Mouse (Mus musculus) embryonic facial prominence, embryonic 13.5 days (tissue): ENCODE results near the gene Pter. TPM values are rescaled to one million over a fixed set of nuclear protein-coding genes. Genes with fewer than 3 reads are reported as not detected.

ENCODE experiments used
- ATAC-seq: fragments of 200-750 bp; cut with Nextera tagmentation; 2 replicates; pipeline ENCODE4 v1.8.0; 2017; ENCODE audit warnings: low read depth; ENCODE audit not compliant: insufficient number of reproducible peaks, insufficient read depth, low FRiP score, low TSS enrichment
- H3K27ac ChIP-seq: fragments of 300-500 bp; sonication (generic); 2 replicates; pipeline ENCODE4 v1.5.1; 2015; ENCODE audit warnings: moderate library complexity, mild to moderate bottlenecking, inconsistent platforms
- H3K27me3 ChIP-seq: fragments of 300-500 bp; sonication (generic); 2 replicates; pipeline ENCODE4 v1.6.1; 2015; ENCODE audit warnings: mild to moderate bottlenecking, inconsistent platforms
- H3K36me3 ChIP-seq: fragments of 300-500 bp; sonication (generic); 2 replicates; pipeline ENCODE4 v1.6.1; 2015; ENCODE audit warnings: mild to moderate bottlenecking, inconsistent platforms
- H3K4me1 ChIP-seq: fragments of 300-500 bp; sonication (generic); 2 replicates; pipeline ENCODE4 v1.6.1; 2015; ENCODE audit warnings: inconsistent platforms
- H3K4me2 ChIP-seq: fragments of 300-500 bp; sonication (generic); 2 replicates; pipeline ENCODE4 v1.6.1; 2015; ENCODE audit warnings: moderate library complexity, mild to moderate bottlenecking, inconsistent platforms
- H3K4me3 ChIP-seq: fragments of 300-500 bp; sonication (generic); 2 replicates; pipeline ENCODE4 v1.5.1; 2015; ENCODE audit warnings: mild to moderate bottlenecking, inconsistent platforms
- H3K9ac ChIP-seq: fragments of 300-500 bp; sonication (generic); 2 replicates; pipeline ENCODE4 v1.6.1; 2015; ENCODE audit warnings: mild to moderate bottlenecking, inconsistent platforms
- H3K9me3 ChIP-seq: fragments of 300-500 bp; sonication (generic); 2 replicates; pipeline ENCODE4 v1.6.1; 2016; ENCODE audit warnings: inconsistent platforms
- WGBS: fragments of 180-500 bp; shearing (Covaris S2); methylation state at CpG from one replicate; pipeline ENCODE4 v1.1.7; 2015; ENCODE audit warnings: mixed read lengths; 5-methylcytosine and 5-hydroxymethylcytosine counted together
- polyA plus RNA-seq: library from polyadenylated mRNA; unstranded; fragments of >200 nt; fragmentation: Nextera tagmentation; extraction: Ambion mirVana; gene quantifications from 2 replicates; pipeline ENCODE4 v1.2.1, GENCODE M21; 2015

Pter gene
- polyA plus RNA-seq, 1 experiment from 2014 or later: 16.2 TPM

GRCm38 (mm10) chr2:13010030-13010459 lies 86.2 kb downstream of the Pter start:
- Histone ChIP-seq H3K9ac (peak overlapping the region; percentile 63), H3K9me3 (no peaks in the 10 kb centered on the region), H3K36me3 (no peaks in the 10 kb centered on the region), H3K27me3 (peaks cover 60% of the 10 kb centered on the region), H3K4me2 (peak overlapping the region; percentile 99), H3K4me1 (peaks cover 21% of the 10 kb centered on the region), H3K27ac (no peak overlapping the region), H3K4me3 (peak overlapping the region; percentile 56)
- WGBS: 1% methylated on average over 31 of the region's 31 CpGs
- 0 out of 2 replicates have a peak, but pooled peaks have one; percentile 23 for ATAC-seq

- H3K4me3 ChIP-seq: peak overlapping the region; percentile 56
- peak overlapping the region; percentile 63 for H3K9ac ChIP-seq
- no peaks in the 10 kb centered on the region for H3K9me3 ChIP-seq
- peak overlapping the region; percentile 99 for H3K4me2 ChIP-seq
- peak; percentile 72; the same call in 1 of the 2 replicates for ATAC-seq
- WGBS: under 1% methylated on average over 75 of the region's 75 CpGs
- H3K27me3 ChIP-seq: peaks cover 63% of the 10 kb centered on the region
- H3K36me3 ChIP-seq: no peaks in the 10 kb centered on the region
- H3K4me1 ChIP-seq: peaks cover 21% of the 10 kb centered on the region
- no peak overlapping the region for H3K27ac ChIP-seq
Observed at GRCm38 (mm10) chr2:13010460-13011341, 86.9 kb downstream of the Pter start.

- no peak within 1 kb of the TSS for H3K27ac ChIP-seq
- H3K4me1 ChIP-seq: peaks cover 21% of the 10 kb centered on the region
- peak within 1 kb of the TSS; percentile 56 for H3K4me3 ChIP-seq
- H3K9me3 ChIP-seq: no peaks in the 10 kb centered on the region
- no peak for ATAC-seq
- peak within 1 kb of the TSS; percentile 99 for H3K4me2 ChIP-seq
- H3K9ac ChIP-seq: peak within 1 kb of the TSS; percentile 63
- no peaks in the 10 kb centered on the region for H3K36me3 ChIP-seq
- peaks cover 63% of the 10 kb centered on the region for H3K27me3 ChIP-seq
- WGBS: 2% methylated on average over 19 of the region's 19 CpGs
Observed at GRCm38 (mm10) chr2:13011472-13011871, 87.6 kb downstream of the Pter start, which contains the start of gene C1ql3. Gene C1ql3, minus strand, starts transcription at chr2:13011806.

GRCm38 (mm10) chr2:13011973-13012372 lies 88.1 kb downstream of the Pter start:
- Histone ChIP-seq H3K9me3 (no peaks in the 10 kb centered on the region), H3K9ac (no peak overlapping the region), H3K4me2 (peak overlapping the region; percentile 99), H3K4me3 (no peak overlapping the region), H3K4me1 (peaks cover 21% of the 10 kb centered on the region), H3K27me3 (peaks cover 63% of the 10 kb centered on the region), H3K36me3 (no peaks in the 10 kb centered on the region), H3K27ac (no peak overlapping the region)
- ATAC-seq: no peak
- 35% methylated on average over 3 of the region's 3 CpGs for WGBS

DNA sequence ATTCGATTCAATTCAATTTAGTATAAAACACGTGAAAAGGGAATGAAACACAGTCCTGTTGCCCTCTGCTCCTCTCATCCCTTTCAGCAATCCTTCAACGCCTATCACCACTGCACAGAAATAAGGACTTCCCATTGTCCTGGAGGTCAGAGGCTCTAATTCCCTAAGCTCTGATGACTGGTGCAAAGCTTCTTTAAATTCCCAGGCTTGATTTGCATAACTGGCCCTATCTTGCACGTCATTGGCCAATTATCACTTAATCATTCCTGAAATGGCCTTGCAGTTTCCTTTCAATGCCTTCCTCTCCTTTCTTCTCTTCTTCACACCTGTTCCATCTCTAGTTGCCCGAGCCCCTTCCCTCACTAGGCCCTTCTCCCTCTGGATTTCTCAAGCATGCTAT lies 94.5 kb downstream of the Pter start:
- H3K9me3 ChIP-seq: no peaks in the 10 kb centered on the region
- 48% methylated on average over 5 of the region's 5 CpGs for WGBS
- ATAC-seq: no peak

DNA sequence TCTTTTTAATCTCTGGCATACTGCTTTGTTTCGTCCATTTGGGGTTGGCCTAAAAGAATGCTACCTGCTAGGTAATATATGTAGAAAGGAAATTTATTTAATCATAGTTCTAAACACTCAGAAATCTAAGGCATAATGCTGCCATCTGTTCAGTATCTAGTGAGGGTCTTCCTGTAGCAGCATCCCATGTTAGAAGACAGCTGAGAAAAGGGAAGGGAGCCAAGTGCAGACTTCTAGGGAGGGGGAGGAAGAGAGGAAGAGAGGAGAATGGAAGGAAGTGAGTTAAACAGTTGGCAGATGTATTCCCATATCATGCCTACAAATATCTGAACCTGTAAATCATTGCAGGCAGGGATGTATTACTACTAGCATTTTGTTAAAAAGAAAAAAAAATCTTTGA lies 95.0 kb downstream of the Pter start:
- no peaks in the 10 kb centered on the region for H3K4me1 ChIP-seq
- peaks cover 7% of the 10 kb centered on the region for H3K27me3 ChIP-seq
- no peak overlapping the region for H3K27ac ChIP-seq
- no peaks in the 10 kb centered on the region for H3K9me3 ChIP-seq
- H3K4me3 ChIP-seq: no peak overlapping the region
- H3K9ac ChIP-seq: no peak overlapping the region
- 81% methylated on average over 1 of the region's 1 CpGs for WGBS
- H3K4me2 ChIP-seq: no peak overlapping the region
- ATAC-seq: no peak
- no peaks in the 10 kb centered on the region for H3K36me3 ChIP-seq

More for the DNA sequence above, 94.5 kb downstream of the Pter start:
- Histone ChIP-seq H3K36me3 (no peaks in the 10 kb centered on the region), H3K4me1 (no peaks in the 10 kb centered on the region), H3K9ac (no peak overlapping the region), H3K4me3 (no peak overlapping the region), H3K4me2 (no peak overlapping the region), H3K27ac (no peak overlapping the region), H3K27me3 (peaks cover 12% of the 10 kb centered on the region)

- no peak for ATAC-seq
- WGBS: 61% methylated on average over 3 of the region's 3 CpGs
- no peak overlapping the region for H3K4me2 ChIP-seq
Observed at GRCm38 (mm10) chr2:13038772-13039171, 114.9 kb downstream of the Pter start.

GRCm38 (mm10) chr2:13039785-13040184 lies 115.9 kb downstream of the Pter start:
- no peak for ATAC-seq
- Histone ChIP-seq H3K27ac (no peak overlapping the region), H3K4me2 (no peak overlapping the region), H3K27me3 (no peaks in the 10 kb centered on the region), H3K9ac (no peak overlapping the region), H3K9me3 (no peaks in the 10 kb centered on the region), H3K36me3 (no peaks in the 10 kb centered on the region), H3K4me3 (no peak overlapping the region), H3K4me1 (no peaks in the 10 kb centered on the region)
- 88% methylated on average over 4 of the region's 4 CpGs for WGBS

More at GRCm38 (mm10) chr2:13038772-13039171, 114.9 kb downstream of the Pter start:
- Histone ChIP-seq H3K9ac (no peak overlapping the region), H3K4me1 (no peaks in the 10 kb centered on the region), H3K36me3 (no peaks in the 10 kb centered on the region), H3K4me3 (no peak overlapping the region), H3K9me3 (no peaks in the 10 kb centered on the region), H3K27ac (no peak overlapping the region), H3K27me3 (no peaks in the 10 kb centered on the region)

DNA sequence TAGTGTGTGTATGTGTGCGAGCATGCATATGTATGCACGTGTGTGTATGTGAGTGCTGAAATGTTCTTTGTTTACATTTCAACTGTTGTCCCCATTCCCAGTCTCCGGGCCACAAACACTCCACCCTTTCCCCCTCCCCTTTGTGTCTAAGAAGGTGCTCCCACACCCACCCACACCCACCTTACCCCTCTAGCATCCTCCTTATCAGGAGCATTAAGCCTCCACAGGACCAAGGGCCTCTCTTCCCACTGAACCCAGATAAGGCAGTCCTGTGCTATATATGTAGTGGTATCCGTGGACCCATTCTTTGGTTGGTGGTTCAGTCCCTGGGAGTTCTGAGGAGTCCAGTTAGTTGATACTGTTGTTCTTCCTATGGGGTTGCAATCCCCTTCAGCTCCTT lies 120.7 kb downstream of the Pter start:
- no peak for ATAC-seq
- no peaks in the 10 kb centered on the region for H3K4me1 ChIP-seq
- no peak overlapping the region for H3K27ac ChIP-seq
- H3K27me3 ChIP-seq: no peaks in the 10 kb centered on the region
- no peak overlapping the region for H3K9ac ChIP-seq
- no peaks in the 10 kb centered on the region for H3K9me3 ChIP-seq
- H3K36me3 ChIP-seq: no peaks in the 10 kb centered on the region
- WGBS: 91% methylated on average over 4 of the region's 4 CpGs
- H3K4me2 ChIP-seq: no peak overlapping the region
- H3K4me3 ChIP-seq: no peak overlapping the region

- 81% methylated on average over 6 of the region's 6 CpGs for WGBS
- Histone ChIP-seq H3K9ac (no peak overlapping the region), H3K4me1 (no peaks in the 10 kb centered on the region), H3K27me3 (no peaks in the 10 kb centered on the region), H3K36me3 (no peaks in the 10 kb centered on the region), H3K9me3 (no peaks in the 10 kb centered on the region), H3K4me3 (no peak overlapping the region), H3K4me2 (no peak overlapping the region), H3K27ac (no peak overlapping the region)
- no peak for ATAC-seq
Observed at GRCm38 (mm10) chr2:13048649-13049048, 124.8 kb downstream of the Pter start.
